Mouse (Mus musculus) ES-Bruce4 (cell line): ENCODE results near the gene Wfdc1. TPM values are rescaled to one million over a fixed set of nuclear protein-coding genes. Genes with fewer than 3 reads are reported as not detected.

ENCODE experiments used
- H3K27ac ChIP-seq: 2 replicates; pipeline ENCODE4 v1.5.1; 2012; ENCODE audit warnings: low read length, inconsistent platforms; ENCODE audit not compliant: insufficient read depth
- H3K27me3 ChIP-seq: 2 replicates; pipeline ENCODE4 v1.6.1; 2012; ENCODE audit warnings: mild to moderate bottlenecking, low read length, inconsistent platforms; ENCODE audit not compliant: control insufficient read depth, poor library complexity, insufficient read depth, severe bottlenecking
- H3K36me3 ChIP-seq: 2 replicates; pipeline ENCODE4 v1.6.1; 2012; ENCODE audit warnings: inconsistent platforms, mild to moderate bottlenecking, low read length, moderate library complexity; ENCODE audit not compliant: control insufficient read depth, poor library complexity, insufficient read depth, severe bottlenecking
- H3K4me1 ChIP-seq: one replicate; pipeline ENCODE4 v1.8.1; 2011; ENCODE audit warnings: low read length; ENCODE audit not compliant: control insufficient read depth, insufficient read depth
- H3K4me3 ChIP-seq: 2 replicates; pipeline ENCODE4 v1.5.1; 2011; ENCODE audit warnings: low read depth, mild to moderate bottlenecking, low read length
- H3K9ac ChIP-seq: 2 replicates; pipeline ENCODE4 v1.6.1; 2012; ENCODE audit warnings: low read depth, mild to moderate bottlenecking, inconsistent platforms; ENCODE audit not compliant: poor library complexity, severe bottlenecking
- H3K9me3 ChIP-seq: replicated peaks from 2 replicates; pipeline ENCODE4 v1.6.1; 2012; ENCODE audit warnings: mild to moderate bottlenecking, low read length, inconsistent platforms; ENCODE audit not compliant: control insufficient read depth, poor library complexity, insufficient read depth, severe bottlenecking
- CTCF ChIP-seq: IDR thresholded peaks from one replicate; pipeline ENCODE4 v1.8.1; 2011; ENCODE audit warnings: low read depth, low read length
- EP300 ChIP-seq: IDR thresholded peaks from 2 replicates; pipeline ENCODE4 v1.6.1; 2011; ENCODE audit warnings: low read depth, low read length; ENCODE audit not compliant: insufficient read depth
- POLR2A ChIP-seq: IDR thresholded peaks from one replicate; pipeline ENCODE4 v1.8.1; 2011; ENCODE audit warnings: low read length; ENCODE audit not compliant: insufficient read depth
- polyA plus RNA-seq: library from polyadenylated mRNA; stranded (reverse); fragments of >200 nt; gene quantifications from 2 replicates; pipeline ENCODE4 v1.2.4, GENCODE M21; 2011; ENCODE audit warnings: low read depth; ENCODE audit not compliant: missing spikeins, insufficient read depth, insufficient read length

Gene Wfdc1
- polyA plus RNA-seq, 1 experiment = not detected

- Histone ChIP-seq H3K4me3 (no peak overlapping the region), H3K27me3 (no peaks in the 10 kb centered on the region), H3K9me3 (no peaks in the 10 kb centered on the region), H3K36me3 (no peaks in the 10 kb centered on the region), H3K27ac (no peak overlapping the region), H3K4me1 (peaks cover 9% of the 10 kb centered on the region), H3K9ac (no peak overlapping the region)
- TF ChIP-seq POLR2A = no peak
- no peak for TF ChIP-seq EP300
- no peak for TF ChIP-seq CTCF
These were observed 43.6 kb upstream of the Wfdc1 start for GRCm38 (mm10) chr8:119622555-119622954.

- Histone ChIP-seq H3K9ac (no peak overlapping the region), H3K27ac (no peak overlapping the region), H3K4me1 (peaks cover 13% of the 10 kb centered on the region), H3K36me3 (no peaks in the 10 kb centered on the region), H3K4me3 (no peak overlapping the region), H3K27me3 (no peaks in the 10 kb centered on the region), H3K9me3 (no peaks in the 10 kb centered on the region)
- TF ChIP-seq POLR2A = no peak
- TF ChIP-seq CTCF = no peak
- TF ChIP-seq EP300 = no peak
These were observed 43.1 kb upstream of the Wfdc1 start for GRCm38 (mm10) chr8:119623061-119623460.

DNA sequence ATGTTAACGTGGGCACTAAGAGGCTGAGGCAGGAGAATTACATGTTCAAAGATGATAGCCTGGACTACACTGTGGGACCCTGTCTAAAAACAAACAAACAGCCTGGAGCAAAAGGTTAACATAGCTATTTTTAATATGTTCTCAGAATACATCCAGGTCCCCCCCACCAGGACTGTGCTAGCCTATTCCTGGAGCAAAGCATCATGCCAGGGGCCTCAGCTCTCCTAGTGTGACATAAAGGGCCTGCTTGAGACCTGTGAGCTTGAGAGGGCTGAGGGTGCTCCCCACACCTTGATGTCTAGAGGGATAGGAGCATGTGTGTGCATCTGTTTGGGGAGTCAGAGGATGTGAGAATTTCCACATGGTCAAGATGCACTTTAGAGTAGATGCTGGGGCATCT is 42.4 kb upstream of the Wfdc1 start:
- H3K9me3 ChIP-seq = no peaks in the 10 kb centered on the region
- H3K27me3 ChIP-seq = no peaks in the 10 kb centered on the region
- H3K4me1 ChIP-seq = peaks cover 10% of the 10 kb centered on the region
- H3K36me3 ChIP-seq = no peaks in the 10 kb centered on the region
- H3K4me3 ChIP-seq = no peak overlapping the region
- H3K9ac ChIP-seq = no peak overlapping the region
- no peak for TF ChIP-seq CTCF
- no peak for TF ChIP-seq EP300
- TF ChIP-seq POLR2A = no peak
- H3K27ac ChIP-seq = no peak overlapping the region

DNA sequence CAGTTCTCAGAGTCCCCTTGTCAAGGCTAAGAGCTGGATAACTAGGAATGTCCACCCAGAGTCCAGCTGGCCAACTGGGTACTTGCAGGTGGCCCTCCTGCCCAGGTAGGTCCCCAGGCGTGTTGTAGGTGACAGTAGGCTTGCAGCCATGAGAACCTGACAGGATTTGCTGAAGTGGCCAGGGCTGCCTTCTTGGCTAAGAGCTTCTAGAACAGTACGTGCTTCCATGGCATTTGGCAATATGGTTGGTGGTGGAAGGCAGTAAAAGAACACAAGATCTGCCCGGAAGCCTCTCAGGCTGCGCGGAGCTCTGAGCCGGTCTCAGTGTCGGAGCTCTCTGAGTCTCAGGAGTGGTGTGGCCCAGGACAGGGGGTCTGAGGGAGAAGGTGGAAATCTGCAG is 41.2 kb upstream of the Wfdc1 start:
- H3K9ac ChIP-seq = no peak overlapping the region
- no peaks in the 10 kb centered on the region for H3K36me3 ChIP-seq
- H3K9me3 ChIP-seq = no peaks in the 10 kb centered on the region
- H3K4me3 ChIP-seq = no peak overlapping the region
- H3K27me3 ChIP-seq = no peaks in the 10 kb centered on the region
- TF ChIP-seq EP300 = no peak
- no peak for TF ChIP-seq CTCF
- TF ChIP-seq POLR2A = no peak
- H3K4me1 ChIP-seq = peaks cover 10% of the 10 kb centered on the region
- H3K27ac ChIP-seq = no peak overlapping the region

- H3K27me3 ChIP-seq = no peaks in the 10 kb centered on the region
- peaks cover 8% of the 10 kb centered on the region for H3K4me1 ChIP-seq
- H3K9ac ChIP-seq = no peak overlapping the region
- H3K27ac ChIP-seq = no peak overlapping the region
- TF ChIP-seq EP300 (no peak), POLR2A (no peak), CTCF (no peak)
- no peaks in the 10 kb centered on the region for H3K36me3 ChIP-seq
- peak overlapping the region; percentile 14 for H3K4me3 ChIP-seq
- H3K9me3 ChIP-seq = no peaks in the 10 kb centered on the region
These were observed 40.4 kb upstream of the Wfdc1 start for GRCm38 (mm10) chr8:119625788-119626187.

- TF ChIP-seq CTCF (no peak), POLR2A (no peak), EP300 (no peak)
- no peak overlapping the region for H3K27ac ChIP-seq
These were observed 39.0 kb upstream of the Wfdc1 start for GRCm38 (mm10) chr8:119627199-119627598.

More at GRCm38 (mm10) chr8:119627199-119627598, 39.0 kb upstream of the Wfdc1 start:
- Histone ChIP-seq H3K27me3 (no peaks in the 10 kb centered on the region; the same call in 1 of the 2 replicates), H3K9me3 (no peaks in the 10 kb centered on the region), H3K4me1 (peaks cover 8% of the 10 kb centered on the region), H3K9ac (no peak overlapping the region), H3K36me3 (no peaks in the 10 kb centered on the region), H3K4me3 (no peak overlapping the region)
